Mouse (Mus musculus) embryonic facial prominence, embryonic 13.5 days (tissue): Measurements from ENCODE around the gene Tfb1m. TPM values are rescaled to one million over a fixed set of nuclear protein-coding genes. Genes with fewer than 3 reads are reported as not detected.

ENCODE experiments used
- ATAC-seq: fragments of 200-750 bp; cut with Nextera tagmentation; 2 replicates; pipeline ENCODE4 v1.8.0; 2017; ENCODE audit warnings: low read depth; ENCODE audit not compliant: insufficient number of reproducible peaks, insufficient read depth, low FRiP score, low TSS enrichment
- H3K27ac ChIP-seq: fragments of 300-500 bp; sonication (generic); 2 replicates; pipeline ENCODE4 v1.5.1; 2015; ENCODE audit warnings: moderate library complexity, mild to moderate bottlenecking, inconsistent platforms
- H3K27me3 ChIP-seq: fragments of 300-500 bp; sonication (generic); 2 replicates; pipeline ENCODE4 v1.6.1; 2015; ENCODE audit warnings: mild to moderate bottlenecking, inconsistent platforms
- H3K36me3 ChIP-seq: fragments of 300-500 bp; sonication (generic); 2 replicates; pipeline ENCODE4 v1.6.1; 2015; ENCODE audit warnings: mild to moderate bottlenecking, inconsistent platforms
- H3K4me1 ChIP-seq: fragments of 300-500 bp; sonication (generic); 2 replicates; pipeline ENCODE4 v1.6.1; 2015; ENCODE audit warnings: inconsistent platforms
- H3K4me2 ChIP-seq: fragments of 300-500 bp; sonication (generic); 2 replicates; pipeline ENCODE4 v1.6.1; 2015; ENCODE audit warnings: moderate library complexity, mild to moderate bottlenecking, inconsistent platforms
- H3K4me3 ChIP-seq: fragments of 300-500 bp; sonication (generic); 2 replicates; pipeline ENCODE4 v1.5.1; 2015; ENCODE audit warnings: mild to moderate bottlenecking, inconsistent platforms
- H3K9ac ChIP-seq: fragments of 300-500 bp; sonication (generic); 2 replicates; pipeline ENCODE4 v1.6.1; 2015; ENCODE audit warnings: mild to moderate bottlenecking, inconsistent platforms
- H3K9me3 ChIP-seq: fragments of 300-500 bp; sonication (generic); 2 replicates; pipeline ENCODE4 v1.6.1; 2016; ENCODE audit warnings: inconsistent platforms
- WGBS: fragments of 180-500 bp; shearing (Covaris S2); methylation state at CpG from one replicate; pipeline ENCODE4 v1.1.7; 2015; ENCODE audit warnings: mixed read lengths; 5-methylcytosine and 5-hydroxymethylcytosine counted together
- polyA plus RNA-seq: library from polyadenylated mRNA; unstranded; fragments of >200 nt; fragmentation: Nextera tagmentation; extraction: Ambion mirVana; gene quantifications from 2 replicates; pipeline ENCODE4 v1.2.1, GENCODE M21; 2015

The Tfb1m gene
- polyA plus RNA-seq, 1 experiment from 2014 or later: 14.1 TPM

GRCm38 (mm10) chr17:3509841-3510240, 47.7 kb downstream of the Tfb1m start:
- Histone ChIP-seq H3K27ac (no peak overlapping the region), H3K36me3 (peaks cover 63% of the 10 kb centered on the region), H3K9me3 (no peaks in the 10 kb centered on the region), H3K27me3 (no peaks in the 10 kb centered on the region), H3K4me2 (no peak overlapping the region), H3K4me1 (no peaks in the 10 kb centered on the region), H3K9ac (no peak overlapping the region), H3K4me3 (no peak overlapping the region)
- ATAC-seq: no peak
- 11% methylated on average over 1 of the region's 1 CpGs for WGBS

- 89% methylated on average over 8 of the region's 8 CpGs for WGBS
- no peak for ATAC-seq
- H3K4me3 ChIP-seq: no peak overlapping the region
These were observed 51.1 kb downstream of the Tfb1m start for GRCm38 (mm10) chr17:3506508-3506907.

GRCm38 (mm10) chr17:3505711-3506110, 51.9 kb downstream of the Tfb1m start:
- no peaks in the 10 kb centered on the region for H3K4me1 ChIP-seq
- no peak for ATAC-seq
- peaks cover 59% of the 10 kb centered on the region for H3K36me3 ChIP-seq

More at GRCm38 (mm10) chr17:3506508-3506907, 51.1 kb downstream of the Tfb1m start:
- H3K9ac ChIP-seq: no peak overlapping the region
- H3K27ac ChIP-seq: no peak overlapping the region
- H3K4me1 ChIP-seq: no peaks in the 10 kb centered on the region
- no peaks in the 10 kb centered on the region for H3K27me3 ChIP-seq
- H3K9me3 ChIP-seq: no peaks in the 10 kb centered on the region
- H3K4me2 ChIP-seq: no peak overlapping the region
- peaks cover 66% of the 10 kb centered on the region for H3K36me3 ChIP-seq

GRCm38 (mm10) chr17:3500936-3501335, 56.6 kb downstream of the Tfb1m start:
- Histone ChIP-seq H3K27me3 (no peaks in the 10 kb centered on the region), H3K9ac (no peak overlapping the region), H3K4me1 (no peaks in the 10 kb centered on the region), H3K4me3 (no peak overlapping the region), H3K4me2 (no peak overlapping the region), H3K9me3 (no peaks in the 10 kb centered on the region), H3K27ac (no peak overlapping the region), H3K36me3 (peaks cover 36% of the 10 kb centered on the region)
- 83% methylated on average over 4 of the region's 4 CpGs for WGBS
- no peak for ATAC-seq

More at GRCm38 (mm10) chr17:3505711-3506110, 51.9 kb downstream of the Tfb1m start:
- H3K4me3 ChIP-seq: no peak overlapping the region
- no peak overlapping the region for H3K27ac ChIP-seq
- H3K27me3 ChIP-seq: no peaks in the 10 kb centered on the region
- no peaks in the 10 kb centered on the region for H3K9me3 ChIP-seq
- 93% methylated on average over 1 of the region's 1 CpGs for WGBS
- H3K9ac ChIP-seq: no peak overlapping the region
- no peak overlapping the region for H3K4me2 ChIP-seq

- Histone ChIP-seq H3K27me3 (no peaks in the 10 kb centered on the region), H3K36me3 (peaks cover 27% of the 10 kb centered on the region), H3K9me3 (no peaks in the 10 kb centered on the region), H3K27ac (no peak overlapping the region), H3K4me2 (no peak overlapping the region), H3K4me1 (no peaks in the 10 kb centered on the region), H3K4me3 (no peak overlapping the region), H3K9ac (no peak overlapping the region)
- ATAC-seq: no peak
- WGBS: 93% methylated on average over 6 of the region's 6 CpGs
These were observed 57.5 kb downstream of the Tfb1m start for GRCm38 (mm10) chr17:3500076-3500475.

- Histone ChIP-seq H3K4me3 (no peak overlapping the region), H3K9ac (no peak overlapping the region), H3K4me2 (no peak overlapping the region), H3K27me3 (no peaks in the 10 kb centered on the region), H3K36me3 (peaks cover 25% of the 10 kb centered on the region), H3K4me1 (no peaks in the 10 kb centered on the region), H3K27ac (no peak overlapping the region), H3K9me3 (no peaks in the 10 kb centered on the region)
- 90% methylated on average over 8 of the region's 8 CpGs for WGBS
- ATAC-seq: no peak
These were observed 58.1 kb downstream of the Tfb1m start for GRCm38 (mm10) chr17:3499468-3499867.

GRCm38 (mm10) chr17:3498580-3498979, 59.0 kb downstream of the Tfb1m start:
- no peaks in the 10 kb centered on the region for H3K4me1 ChIP-seq
- no peak overlapping the region for H3K4me3 ChIP-seq
- no peak overlapping the region for H3K9ac ChIP-seq
- no peak overlapping the region for H3K4me2 ChIP-seq
- no peak overlapping the region for H3K27ac ChIP-seq
- peaks cover 21% of the 10 kb centered on the region for H3K36me3 ChIP-seq
- no peaks in the 10 kb centered on the region for H3K9me3 ChIP-seq
- H3K27me3 ChIP-seq: no peaks in the 10 kb centered on the region
- no peak for ATAC-seq
- 92% methylated on average over 3 of the region's 3 CpGs for WGBS

GRCm38 (mm10) chr17:3498086-3498485, 59.5 kb downstream of the Tfb1m start:
- Histone ChIP-seq H3K4me2 (no peak overlapping the region), H3K27me3 (no peaks in the 10 kb centered on the region), H3K9ac (no peak overlapping the region), H3K36me3 (peaks cover 16% of the 10 kb centered on the region), H3K9me3 (no peaks in the 10 kb centered on the region), H3K27ac (no peak overlapping the region), H3K4me3 (no peak overlapping the region), H3K4me1 (no peaks in the 10 kb centered on the region)
- no peak for ATAC-seq
- 29% methylated on average over 3 of the region's 3 CpGs for WGBS

GRCm38 (mm10) chr17:3496080-3496479, 61.5 kb downstream of the Tfb1m start:
- H3K27me3 ChIP-seq: no peaks in the 10 kb centered on the region
- no peak overlapping the region for H3K4me3 ChIP-seq
- H3K36me3 ChIP-seq: peaks cover 10% of the 10 kb centered on the region; the same call in 1 of the 2 replicates
- WGBS: 88% methylated on average over 3 of the region's 3 CpGs
- no peak for ATAC-seq
- H3K4me1 ChIP-seq: no peaks in the 10 kb centered on the region
- H3K27ac ChIP-seq: no peak overlapping the region
- no peak overlapping the region for H3K9ac ChIP-seq
- H3K9me3 ChIP-seq: no peaks in the 10 kb centered on the region
- H3K4me2 ChIP-seq: no peak overlapping the region

- ATAC-seq: no peak
- no peak overlapping the region for H3K4me2 ChIP-seq
- no peak overlapping the region for H3K9ac ChIP-seq
- H3K27me3 ChIP-seq: no peaks in the 10 kb centered on the region
- H3K36me3 ChIP-seq: peaks cover 8% of the 10 kb centered on the region
- H3K9me3 ChIP-seq: no peaks in the 10 kb centered on the region
- no peak overlapping the region for H3K4me3 ChIP-seq
- 22% methylated on average over 2 of the region's 2 CpGs for WGBS
- H3K4me1 ChIP-seq: no peaks in the 10 kb centered on the region
- H3K27ac ChIP-seq: no peak overlapping the region
These were observed 62.0 kb downstream of the Tfb1m start for GRCm38 (mm10) chr17:3495576-3495975.

GRCm38 (mm10) chr17:3491667-3492066, 65.9 kb downstream of the Tfb1m start:
- H3K27me3 ChIP-seq: no peaks in the 10 kb centered on the region
- no peak overlapping the region for H3K27ac ChIP-seq
- H3K36me3 ChIP-seq: peaks cover 31% of the 10 kb centered on the region
- H3K9me3 ChIP-seq: no peaks in the 10 kb centered on the region
- WGBS: 89% methylated on average over 6 of the region's 6 CpGs
- no peak for ATAC-seq
- H3K4me2 ChIP-seq: no peak overlapping the region
- no peaks in the 10 kb centered on the region for H3K4me1 ChIP-seq
- H3K9ac ChIP-seq: no peak overlapping the region
- no peak overlapping the region for H3K4me3 ChIP-seq

- no peak overlapping the region for H3K9ac ChIP-seq
- WGBS: 70% methylated on average over 5 of the region's 5 CpGs
- no peak for ATAC-seq
These were observed 66.5 kb downstream of the Tfb1m start for GRCm38 (mm10) chr17:3491065-3491464.

More at GRCm38 (mm10) chr17:3491065-3491464, 66.5 kb downstream of the Tfb1m start:
- H3K4me1 ChIP-seq: no peaks in the 10 kb centered on the region
- H3K27me3 ChIP-seq: no peaks in the 10 kb centered on the region
- no peaks in the 10 kb centered on the region for H3K9me3 ChIP-seq
- peaks cover 35% of the 10 kb centered on the region for H3K36me3 ChIP-seq
- no peak overlapping the region for H3K4me2 ChIP-seq
- H3K4me3 ChIP-seq: no peak overlapping the region
- H3K27ac ChIP-seq: no peak overlapping the region
